Mouse (Mus musculus) olfactory bulb, adult 2 months (tissue): ENCODE data around the gene Fam185a.

Experiments used
- CTCF ChIP-seq: fragments of 200-500 bp; IDR thresholded peaks from 2 replicates; pipeline ENCODE4 v1.5.1; 2012; ENCODE audit warnings: low read depth, mild to moderate bottlenecking, low read length, moderate library complexity; ENCODE audit not compliant: insufficient read depth
- POLR2A ChIP-seq: fragments of 200-500 bp; IDR thresholded peaks from 2 replicates; pipeline ENCODE4 v1.6.1; 2012; ENCODE audit warnings: mild to moderate bottlenecking, low read depth, low read length, moderate library complexity; ENCODE audit not compliant: insufficient read depth

DNA sequence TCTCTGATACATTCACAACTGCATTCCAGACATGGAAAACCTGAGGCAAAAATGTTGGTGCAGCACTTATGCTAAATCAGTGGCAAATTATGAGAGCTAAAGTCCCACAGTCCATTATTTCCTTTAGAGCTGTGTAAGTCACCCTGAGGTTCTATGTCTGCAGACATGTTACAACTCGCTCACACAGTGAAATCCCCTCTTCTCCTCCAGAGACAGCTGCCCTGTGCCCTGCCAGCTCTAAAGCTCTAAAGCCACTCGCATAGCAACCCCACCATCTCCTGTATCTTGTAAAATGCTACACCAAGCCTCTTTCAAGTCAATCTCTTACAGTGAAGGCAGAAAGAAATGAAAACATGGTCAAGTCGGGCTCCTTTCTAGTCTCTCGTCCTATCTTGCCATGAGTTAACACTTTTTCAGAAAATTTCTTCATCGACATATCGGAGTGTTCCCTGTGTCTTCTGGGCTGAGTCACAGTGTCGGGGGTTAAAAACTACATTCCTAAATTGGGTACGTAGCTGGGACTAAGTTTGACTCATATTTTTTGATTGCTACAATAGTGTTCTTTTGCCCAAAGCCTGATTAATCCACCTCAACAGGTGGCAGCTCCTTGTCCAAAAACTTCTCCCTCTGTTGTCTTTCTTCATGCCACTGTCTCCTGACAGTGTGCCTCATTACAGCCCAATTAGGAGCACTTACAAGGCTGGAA lies 68.7 kb downstream of the Fam185a start:
- no peak for TF ChIP-seq CTCF
- TF ChIP-seq POLR2A = no peak
